Mouse (Mus musculus): ENCODE data around the gene Atpaf2. TPM values are rescaled to one million over a fixed set of nuclear protein-coding genes. Genes with fewer than 3 reads are reported as not detected.

Gene Atpaf2
- total RNA-seq, 2 experiments from 2014 or later: 43.0 to 49.2 TPM

DNA sequence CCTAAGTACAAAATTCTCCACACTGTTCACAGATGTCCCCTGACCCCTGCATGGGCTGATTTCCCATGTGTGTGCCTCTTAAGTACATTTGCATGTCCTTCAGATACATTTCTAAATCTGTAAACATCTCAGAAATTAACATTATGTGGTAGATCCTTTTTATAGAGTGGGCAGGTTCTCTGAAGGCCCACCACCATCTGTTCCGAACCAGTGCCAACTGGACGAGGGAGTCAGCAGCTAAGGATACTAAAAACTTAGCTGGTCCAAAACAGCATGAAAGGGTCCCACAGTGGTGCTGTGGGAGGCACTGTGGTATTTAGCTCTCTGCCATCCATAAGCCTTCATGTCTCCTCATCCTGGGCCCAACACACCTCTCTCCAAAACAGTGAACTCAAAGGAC, 21.1 kb downstream of the Atpaf2 start:
- no peak for DNase-seq

DNA sequence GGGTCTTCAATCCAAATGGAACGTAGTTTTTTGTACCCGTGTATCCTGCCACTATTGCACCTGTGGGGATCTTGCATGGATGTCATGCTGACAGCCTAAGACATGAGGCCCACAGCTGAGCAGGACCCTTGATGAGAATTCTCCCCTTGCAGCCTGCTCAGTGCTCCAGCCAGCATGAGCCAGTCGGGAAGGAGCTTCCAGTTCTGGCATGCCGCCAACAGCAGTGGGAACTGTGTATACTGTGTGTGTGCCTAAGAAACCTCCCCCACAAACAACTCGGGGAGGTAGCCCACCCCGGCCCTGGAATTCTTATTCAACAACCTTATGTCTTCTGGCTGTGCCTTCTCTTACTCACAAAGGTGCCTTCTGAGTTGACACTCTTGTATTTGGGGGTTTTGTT, 21.7 kb downstream of the Atpaf2 start:
- no peak for DNase-seq

DNA sequence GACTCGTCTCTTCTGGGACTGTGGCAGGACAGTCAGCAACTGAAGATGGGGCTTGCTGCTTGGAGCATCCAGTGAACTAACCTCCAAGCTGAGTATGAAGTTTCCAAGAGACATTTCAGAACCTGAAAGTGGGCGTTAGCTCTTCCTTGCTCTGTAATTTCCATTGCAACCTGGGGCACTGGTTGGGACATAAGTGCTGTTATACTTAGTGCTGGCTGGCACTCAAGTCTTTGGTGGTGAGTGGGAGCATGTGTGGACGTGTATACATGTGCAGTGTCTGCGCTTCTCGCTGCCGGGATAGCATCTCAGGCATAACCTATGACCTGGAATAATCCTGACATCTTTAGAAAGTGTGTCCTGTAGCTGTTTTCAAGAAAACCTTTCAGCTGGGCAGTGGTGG, 26.9 kb downstream of the Atpaf2 start:
- no peak for DNase-seq

DNA sequence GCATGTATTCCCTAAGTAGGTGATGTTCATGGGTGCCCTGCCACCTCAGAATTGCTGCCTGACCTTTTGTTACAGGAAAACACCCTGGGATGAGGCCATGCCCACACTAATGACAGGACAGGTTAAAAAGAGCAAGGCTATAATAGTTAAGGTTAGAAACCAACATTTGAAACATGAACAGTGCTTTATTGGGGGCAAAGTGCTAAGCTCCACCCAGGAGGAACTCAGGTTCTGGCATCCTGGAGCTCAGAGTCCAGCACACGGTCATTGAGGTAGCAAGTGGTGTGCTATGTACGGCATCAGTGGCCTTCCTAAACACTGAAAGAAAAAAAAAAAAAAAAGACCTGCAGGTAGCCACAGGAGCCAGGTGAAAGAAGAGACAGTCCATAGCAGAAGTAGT, 30.3 kb downstream of the Atpaf2 start:
- DNase-seq: no peak

DNA sequence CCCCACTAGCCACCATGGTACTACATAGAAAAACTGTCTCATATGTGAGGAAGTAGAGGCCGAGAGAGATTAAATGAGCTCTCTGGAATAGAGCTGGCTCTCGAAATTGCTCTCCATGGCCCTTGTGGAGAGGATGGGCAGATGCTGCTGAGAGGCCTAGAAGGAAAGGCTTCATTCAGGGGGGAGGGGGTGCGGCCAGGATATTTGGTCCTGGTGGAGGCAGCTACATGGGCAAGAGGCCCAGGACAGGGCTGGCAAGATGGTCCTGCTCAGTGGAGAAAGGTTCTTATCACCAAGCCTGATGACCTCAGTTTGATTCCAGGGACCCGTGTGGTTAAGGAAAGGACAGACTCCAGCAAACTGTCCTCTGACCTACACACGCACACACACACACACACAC, 32.3 kb downstream of the Atpaf2 start:
- no peak for DNase-seq

DNA sequence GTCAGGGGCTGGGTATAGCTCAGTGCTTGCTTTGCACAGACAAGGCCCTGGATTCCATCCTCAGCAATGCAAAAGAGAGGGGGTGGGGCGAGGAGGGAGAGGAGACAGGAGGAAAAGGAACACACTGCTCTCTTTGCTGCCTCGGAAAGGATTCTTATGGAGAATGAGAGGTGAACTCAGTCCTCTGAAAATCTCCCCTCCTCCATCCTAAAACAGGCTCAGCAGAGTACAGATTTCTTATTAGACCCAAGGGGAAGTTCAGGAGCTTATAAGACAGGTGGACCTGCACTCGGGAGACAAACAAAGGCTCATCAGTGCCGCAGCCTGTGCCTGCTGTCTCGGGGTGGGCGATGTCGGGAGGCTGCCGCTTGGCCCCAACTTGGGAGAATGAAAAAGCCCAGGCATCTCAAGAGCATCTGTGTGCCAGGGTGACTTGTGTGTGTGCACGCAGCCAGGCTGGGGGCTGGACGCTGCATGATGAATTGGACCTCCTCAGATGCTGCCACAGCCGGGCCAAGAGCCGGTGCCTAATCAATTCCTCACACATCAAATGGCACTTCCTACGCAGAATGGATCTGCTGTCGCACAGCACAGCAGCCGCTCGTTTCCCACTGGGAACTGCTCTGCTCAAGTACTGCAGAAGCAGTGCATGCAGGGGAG, 33.4 kb downstream of the Atpaf2 start:
- no peak for DNase-seq

DNA sequence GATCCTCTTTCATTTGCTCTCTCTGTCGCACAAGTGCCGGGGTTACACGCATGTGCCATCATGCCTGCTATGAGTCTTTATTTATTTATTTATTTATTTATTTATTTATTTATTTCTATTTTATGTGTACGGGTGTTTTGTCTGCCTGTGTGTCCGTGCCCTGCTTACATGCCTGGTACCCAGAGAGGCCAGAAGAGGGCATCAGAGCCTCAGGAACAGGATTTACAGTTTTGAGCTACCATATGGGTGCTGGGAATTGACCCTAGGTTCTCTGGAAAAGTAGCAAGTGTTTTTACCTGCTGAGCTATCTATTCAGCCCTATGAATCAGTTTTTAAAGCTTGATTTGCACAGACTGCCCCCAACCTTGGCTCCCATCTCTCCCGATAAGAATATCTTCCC, 34.7 kb downstream of the Atpaf2 start:
- DNase-seq: no peak

DNA sequence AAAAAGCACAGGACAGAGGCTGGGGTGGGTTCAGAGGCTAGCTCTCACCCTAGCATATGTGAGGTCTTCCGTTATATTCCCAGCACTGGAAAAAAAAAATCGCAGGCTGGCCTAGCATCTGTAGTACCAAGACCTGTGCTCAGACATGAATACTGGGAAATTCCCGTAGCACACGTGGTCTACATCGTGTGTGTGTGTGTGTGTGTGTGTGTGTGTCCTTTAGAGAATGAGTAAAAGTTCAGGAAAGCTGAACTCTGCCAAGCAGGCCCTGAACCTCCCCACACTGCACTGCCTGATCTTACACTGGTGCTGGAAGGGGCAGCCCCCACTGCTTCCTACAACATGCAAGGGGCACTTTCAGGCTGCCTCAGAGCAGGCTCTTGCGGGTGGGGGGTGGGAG, 43.8 kb downstream of the Atpaf2 start:
- DNase-seq: no peak

DNA sequence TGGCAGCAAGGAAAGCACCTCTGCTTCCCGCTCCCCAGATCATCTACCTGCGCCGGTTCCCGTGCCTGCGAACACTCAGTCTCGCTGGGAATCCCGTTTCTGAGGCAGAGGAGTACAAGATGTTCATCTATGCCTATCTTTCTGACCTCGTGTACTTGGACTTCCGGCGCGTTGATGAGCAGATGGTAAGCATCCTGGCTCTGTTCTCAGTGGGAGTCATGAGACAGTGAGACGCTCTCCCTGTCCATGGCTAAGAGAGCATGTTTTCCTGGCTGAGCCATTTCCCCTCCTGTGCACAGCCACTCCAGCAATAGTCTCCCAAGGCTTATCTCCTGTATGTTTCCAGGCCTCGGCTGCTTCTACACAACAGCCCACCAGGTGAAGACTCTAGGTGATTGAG, 47.8 kb downstream of the Atpaf2 start:
- DNase-seq: no peak

DNA sequence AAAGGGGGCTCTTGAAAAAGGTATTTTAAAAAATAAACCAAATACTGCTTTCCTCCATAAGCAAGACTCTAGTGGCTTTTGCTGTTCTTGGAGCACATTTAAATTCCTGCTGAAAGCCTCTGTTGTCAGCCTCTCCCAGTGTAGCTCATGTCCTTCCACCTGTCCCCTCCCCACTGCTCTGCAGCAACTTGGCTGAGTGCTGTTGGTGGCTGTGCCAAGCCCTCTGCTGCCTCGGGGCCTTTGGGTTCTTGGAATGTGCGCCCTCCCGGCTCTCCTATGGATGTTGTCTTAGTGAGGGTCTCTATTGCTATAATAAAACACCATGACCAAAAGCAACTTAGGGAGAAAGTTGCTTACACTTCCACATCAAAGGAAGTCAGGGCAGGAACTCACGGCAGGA, 48.8 kb downstream of the Atpaf2 start:
- no peak for DNase-seq

DNA sequence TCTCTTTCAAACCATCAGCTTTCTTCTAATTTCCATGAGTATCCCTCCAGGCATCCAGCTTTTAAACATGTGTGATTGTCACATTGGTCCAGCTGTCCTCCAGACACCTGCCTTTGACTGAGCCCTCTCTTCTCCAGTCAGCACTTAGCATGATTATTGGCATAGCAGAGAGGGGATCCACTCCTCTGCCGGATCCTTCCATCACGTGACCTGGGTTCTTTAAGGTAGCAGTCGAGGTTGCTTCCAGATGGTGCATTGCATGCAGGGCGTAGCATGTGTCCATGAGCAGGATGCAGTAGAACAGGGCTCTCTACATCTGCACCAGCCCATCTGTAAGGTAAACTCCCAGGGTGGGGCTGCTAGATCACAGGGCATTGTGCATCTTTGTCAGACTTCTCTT, 49.3 kb downstream of the Atpaf2 start:
- DNase-seq: no peak

DNA sequence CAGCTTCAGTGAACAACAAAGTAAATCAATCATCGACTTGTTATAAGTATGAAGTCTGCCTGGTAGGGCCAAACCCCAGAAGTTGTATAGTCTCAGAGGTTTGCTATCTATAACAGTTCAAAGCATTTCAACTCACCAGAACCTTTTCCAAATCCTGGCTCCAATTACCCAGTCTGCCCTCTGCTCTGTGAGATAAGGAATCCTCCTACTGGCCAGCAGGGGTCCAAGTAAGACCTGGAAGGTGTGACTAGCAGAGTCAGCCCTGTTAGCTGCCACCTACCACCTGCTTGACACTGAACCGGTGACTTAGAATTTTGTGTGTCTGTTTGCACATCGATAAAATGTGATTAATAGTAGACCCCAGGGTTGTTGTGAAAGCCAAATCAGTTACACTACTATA, 51.0 kb downstream of the Atpaf2 start:
- DNase-seq: no peak

DNA sequence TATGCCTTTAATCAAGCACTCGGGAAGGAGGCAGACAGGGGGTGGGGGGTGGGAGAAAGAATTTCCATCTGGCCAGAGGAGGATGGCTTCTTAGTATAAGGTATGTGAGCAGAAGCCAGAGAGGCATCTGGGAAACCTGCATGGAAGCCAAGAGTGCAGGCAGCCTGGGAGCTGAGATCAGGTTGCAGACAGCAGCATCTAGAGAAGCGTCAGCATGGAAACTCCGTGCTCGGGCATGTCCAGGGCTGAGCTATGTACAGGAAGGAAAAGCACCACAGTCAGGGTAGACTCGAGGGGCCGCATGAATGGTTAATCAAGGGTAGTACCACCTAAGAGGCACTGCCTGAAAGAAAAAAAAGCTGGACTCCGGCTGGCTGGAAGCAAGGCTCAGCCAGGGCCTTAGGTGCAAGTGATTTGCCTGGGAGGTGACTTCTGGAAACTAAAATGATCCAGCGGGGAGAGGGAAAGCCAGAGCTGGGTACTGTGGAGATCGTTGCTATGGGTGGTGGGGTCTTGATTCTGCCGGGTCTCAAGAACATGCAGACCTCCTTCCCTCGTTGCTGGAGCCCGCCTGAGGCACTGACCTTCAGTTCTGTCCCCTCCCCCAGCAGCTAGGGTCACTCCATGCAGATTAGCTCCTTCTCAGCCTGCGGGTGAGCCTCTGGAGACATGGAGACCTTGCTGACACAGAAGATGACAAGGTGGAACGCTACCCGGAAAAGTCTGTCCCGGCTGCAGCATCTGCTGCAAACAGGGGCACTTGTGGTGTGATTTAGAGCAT, 51.8 kb downstream of the Atpaf2 start:
- DNase-seq: no peak

DNA sequence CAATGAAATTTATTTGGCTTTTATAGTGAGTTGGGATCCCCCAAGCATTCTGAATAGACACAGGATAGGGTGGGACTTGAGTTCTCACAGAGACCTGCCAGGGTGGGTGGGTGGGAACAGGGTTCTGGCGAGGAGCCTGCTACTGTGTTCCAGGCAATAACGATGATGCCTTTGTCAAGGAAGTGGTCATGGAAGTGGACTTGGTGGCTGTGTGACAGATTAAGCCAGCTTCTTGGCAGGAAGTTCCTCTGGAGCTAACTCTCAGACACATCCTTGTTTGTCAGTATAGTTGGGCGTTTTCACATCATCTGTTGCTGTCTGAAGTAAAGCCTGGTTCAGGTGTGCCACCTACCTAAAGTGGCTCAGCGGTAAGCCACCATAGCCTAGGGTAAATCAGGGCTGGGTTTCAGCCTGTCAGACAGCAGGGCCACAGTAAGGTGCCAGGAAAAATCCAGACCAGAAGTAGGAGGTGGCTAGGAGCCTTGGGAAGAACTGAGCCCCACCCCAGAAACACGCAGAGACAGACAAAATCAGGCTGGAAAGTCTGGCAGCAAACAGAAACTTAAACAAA, 57.5 kb downstream of the Atpaf2 start:
- DNase-seq: peak; percentile 39 to 75

DNA sequence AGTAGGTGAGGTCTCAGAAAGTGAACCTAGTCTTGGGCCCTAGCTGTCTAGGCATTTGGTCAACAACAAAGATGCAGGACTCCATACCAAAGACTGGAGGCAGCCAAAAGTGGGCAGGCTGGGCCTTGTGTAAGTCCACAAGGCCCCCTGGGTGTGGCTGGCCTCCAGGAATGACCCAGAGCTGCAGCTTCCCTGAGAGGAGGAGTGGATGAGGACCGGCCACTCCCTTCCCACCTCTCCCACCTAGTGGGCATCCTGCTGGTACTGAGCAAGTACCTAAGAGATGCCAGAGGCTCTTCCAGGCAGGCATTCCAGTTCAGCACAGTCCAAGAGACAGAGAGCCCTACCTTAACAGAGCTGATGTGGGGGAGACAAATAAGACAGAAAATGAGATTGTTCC, 58.3 kb downstream of the Atpaf2 start:
- DNase-seq: no peak

DNA sequence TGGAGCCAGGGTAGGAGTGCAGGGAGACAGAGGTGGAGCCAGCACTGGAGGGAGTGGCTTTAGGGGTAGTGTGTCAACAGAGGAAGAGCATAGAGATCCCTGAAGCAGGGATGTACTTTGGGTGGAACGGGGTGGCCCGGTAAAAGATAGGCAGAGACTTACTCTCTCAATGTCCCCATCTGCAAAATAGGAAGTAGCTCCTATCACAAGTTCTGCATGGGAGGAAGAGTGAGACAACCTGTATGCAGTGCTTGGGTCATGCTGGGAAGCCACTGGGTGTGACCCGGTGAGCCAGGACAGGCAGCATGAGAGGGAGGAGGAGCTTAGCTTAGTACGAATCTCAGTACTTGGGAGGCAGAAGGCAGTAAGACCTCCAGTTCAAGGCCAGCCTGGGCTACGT, 59.1 kb downstream of the Atpaf2 start:
- no peak for DNase-seq

DNA sequence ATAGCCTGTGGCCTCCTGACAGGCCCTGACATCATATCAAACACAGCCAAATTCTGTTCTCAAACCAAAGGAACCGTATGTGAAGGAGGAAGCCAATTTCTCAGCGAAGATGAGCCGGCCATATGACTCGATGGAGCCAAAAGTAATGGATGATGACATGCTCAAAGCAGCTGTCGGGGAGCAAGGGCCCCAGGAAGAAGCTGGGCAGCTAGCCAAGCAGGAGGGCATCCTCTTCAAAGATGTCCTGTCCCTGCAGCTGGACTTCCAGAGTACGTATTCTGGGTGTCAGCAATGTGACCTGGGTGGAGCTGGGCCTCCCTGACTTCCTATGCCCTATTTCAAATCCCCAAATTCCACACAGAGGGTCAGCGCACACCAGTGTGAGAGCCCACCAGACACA, 59.7 kb downstream of the Atpaf2 start:
- DNase-seq: peak in 1 of 2 experiments; percentile 25

DNA sequence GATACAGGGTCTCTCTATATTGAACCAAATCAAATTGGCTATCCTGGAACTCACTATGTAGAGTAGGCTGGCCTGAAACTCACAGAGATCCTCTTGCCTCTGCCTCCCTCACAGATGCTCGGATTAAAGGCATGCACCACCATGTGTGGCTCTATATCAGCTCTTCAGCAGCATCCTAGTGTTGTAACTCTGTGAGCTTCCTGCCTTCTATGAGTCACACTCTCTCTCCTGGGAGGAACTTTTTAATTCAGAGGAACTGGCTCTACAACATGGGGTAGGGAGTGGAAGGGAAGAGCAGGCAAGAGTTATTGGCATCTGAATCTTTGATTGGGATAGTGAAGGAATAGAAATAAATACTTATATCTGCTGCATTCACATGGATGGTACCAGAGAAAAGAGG, 61.1 kb downstream of the Atpaf2 start:
- DNase-seq: no peak

DNA sequence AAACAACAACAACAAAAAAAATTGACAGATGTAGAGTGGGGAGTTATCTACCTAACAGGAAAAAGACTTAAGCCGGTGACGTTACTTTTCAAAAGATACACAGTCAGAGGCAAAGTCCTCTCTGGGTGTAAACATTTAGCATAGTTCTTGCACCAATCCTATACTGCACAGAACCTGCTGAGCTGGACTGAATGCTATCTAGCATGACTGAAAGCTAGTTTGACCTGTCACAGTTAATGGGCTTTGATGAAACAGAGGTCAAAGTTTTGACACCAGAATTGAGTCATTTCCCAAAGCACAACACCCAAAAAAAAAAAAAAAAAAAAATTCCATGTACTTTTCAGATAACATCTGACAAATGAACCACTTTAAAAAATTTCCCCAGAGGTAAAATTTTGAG, 62.3 kb downstream of the Atpaf2 start:
- no peak for DNase-seq

DNA sequence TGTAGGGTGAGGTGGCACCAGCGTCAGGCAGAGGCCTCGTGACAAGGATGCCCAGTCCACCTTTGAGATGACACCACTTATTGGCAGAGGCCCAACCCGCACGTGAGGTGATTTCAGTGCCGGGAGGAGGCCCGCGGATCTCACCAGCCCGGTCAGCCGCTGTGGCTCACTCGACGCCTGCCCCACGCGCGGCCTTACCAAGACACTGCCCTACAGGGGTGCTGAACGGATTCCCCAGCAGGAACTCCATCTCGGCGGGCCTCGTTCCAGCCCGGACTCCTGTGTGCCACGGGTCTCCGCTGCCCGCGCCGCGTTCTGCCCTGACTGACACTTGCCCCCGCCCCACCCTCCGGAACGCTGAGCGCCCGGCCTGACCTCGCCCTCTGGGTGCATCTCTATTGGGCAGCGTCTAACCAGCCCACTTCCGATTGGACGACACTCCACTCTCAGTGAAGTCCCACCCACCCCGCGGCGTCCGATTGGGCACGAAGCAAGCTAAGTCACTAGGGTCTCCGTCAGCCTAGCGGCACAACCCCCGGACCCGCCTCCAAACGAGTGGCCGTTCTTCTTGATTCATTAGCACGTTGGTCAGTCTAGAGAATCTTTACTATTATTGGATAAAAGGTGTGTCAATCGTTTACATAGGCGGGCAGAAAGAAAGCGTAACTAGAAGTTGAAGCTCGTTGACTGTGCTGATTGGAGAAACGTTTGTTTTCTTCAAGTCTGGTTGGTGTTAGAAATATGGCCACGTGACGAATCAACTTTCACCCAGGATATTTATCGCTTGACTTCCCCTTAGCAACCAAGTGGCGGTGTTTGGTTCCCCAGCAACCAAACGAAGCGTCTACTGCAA, 65.5 kb downstream of the Atpaf2 start, which contains the start of the genes Tom1l2 and Drc3:
Tom1l2 (minus strand) TSS at position 347 of the 853 bp plus-strand sequence.
Drc3 (plus strand) TSS at position 771 of the 853 bp plus-strand sequence.
- DNase-seq: peak; percentile 99 to 100

DNA sequence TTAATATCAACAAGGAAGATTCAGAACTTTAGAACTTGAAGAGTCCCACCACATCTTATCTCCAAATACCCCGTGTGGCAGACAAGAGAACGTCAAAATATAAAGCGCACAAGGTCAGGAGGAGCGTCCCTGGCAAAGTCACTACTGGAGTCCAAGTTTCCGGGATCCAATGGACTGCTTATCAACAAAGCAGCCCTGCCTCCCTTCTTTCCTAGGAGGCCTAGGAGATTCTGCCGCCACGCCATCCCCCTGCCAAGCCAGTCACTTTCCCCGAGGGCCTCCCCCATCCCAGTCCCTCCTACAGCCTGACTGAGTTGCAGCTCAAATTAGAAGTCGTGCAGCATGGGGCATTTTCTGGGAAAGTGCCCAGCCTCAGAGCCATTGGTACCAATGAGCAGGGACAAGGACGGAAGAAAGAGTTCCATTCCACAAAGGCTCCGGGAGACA, 66.3 kb downstream of the Atpaf2 start:
- DNase-seq: peak; percentile 67

DNA sequence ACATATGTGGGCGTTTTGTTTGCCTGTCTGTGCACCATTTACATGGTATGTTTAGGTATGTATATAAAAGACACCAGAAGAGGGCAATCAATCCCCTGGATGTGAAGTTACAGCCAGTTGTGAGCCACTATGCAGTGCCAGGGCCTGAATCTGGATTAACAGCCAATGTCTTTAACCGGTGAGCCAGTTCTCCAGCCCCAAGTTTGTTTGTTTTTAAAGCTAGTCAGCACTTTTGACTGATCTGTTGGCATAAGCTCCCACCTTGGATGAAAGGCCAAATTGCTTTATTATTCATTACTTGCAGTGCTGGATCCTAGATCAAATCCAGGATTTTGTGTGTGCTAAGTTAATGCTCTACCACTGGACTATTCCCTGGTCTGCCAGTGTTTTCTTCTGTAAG, 66.9 kb downstream of the Atpaf2 start:
- DNase-seq: no peak

Data from heart, adult 18-20 months (tissue).